In genomic region chr3:51270069-51270817, GRCm38 (mm10) we compare ENCODE assay signal across 12 mouse cellular contexts. TPM values are rescaled to one million over a fixed set of nuclear protein-coding genes. Genes with fewer than 3 reads are reported as not detected.
A peak's percentile ranks its signal among the peaks of the same experiment; 100 is the strongest.
DNase-seq lines count a peak whose midpoint lies in the region; ATAC-seq and TF ChIP-seq lines count a peak whose summit lies in the region.
"Had no signal": no experiment of that assay in that cellular context is flagged by ENCODE, and none has a peak within 500 bp of the region (broad histone marks: within the 10 kb centered on the region; RNA-seq: fewer than 3 reads in every experiment).

No protein-coding gene starts in this region.

- TF ChIP-seq CTCF in intestine, postnatal 0 days (IDR thresholded peaks at IDR 0.05; ENCODE audit: low read depth): no peak
- no peak for TF ChIP-seq CTCF in left cerebral cortex, adult 2 months (IDR thresholded peaks at IDR 0.05)
- no peak for TF ChIP-seq CTCF in cerebellum, adult 2 months (IDR thresholded peaks at IDR 0.05; ENCODE audit: borderline replicate concordance, insufficient read depth, low read depth, low read length)

- no peak for ATAC-seq in intestine, embryonic 14.5 days (replicated peaks; ENCODE audit: low FRiP score, low TSS enrichment, low read depth)
- ATAC-seq in intestine, postnatal 0 days: no peak
- ATAC-seq in limb, embryonic 15.5 days (ENCODE audit: insufficient number of reproducible peaks, low FRiP score, low TSS enrichment, low read depth): no peak
- ATAC-seq in neutrophil, adult 5-6 weeks (ENCODE audit: extremely low read depth, insufficient number of reproducible peaks, low FRiP score, poor library complexity, severe bottlenecking): peak; percentile 56
- ATAC-seq in liver, embryonic 11.5 days (replicated peaks; ENCODE audit: low FRiP score): no peak

- WGBS in intestine, embryonic 14.5 days: 62% methylated on average over 12 of the region's 12 CpGs
- WGBS in intestine, postnatal 0 days: 60% methylated on average over 12 of the region's 12 CpGs
- WGBS in limb, embryonic 15.5 days: 68% methylated on average over 12 of the region's 12 CpGs
- WGBS in liver, embryonic 11.5 days: 77% methylated on average over 12 of the region's 12 CpGs
- 65% methylated on average over 12 of the region's 12 CpGs for WGBS in cerebellum, adult 2 months

- H3K9me3 ChIP-seq in intestine, embryonic 14.5 days (ENCODE audit: control insufficient read depth, low read length): no peaks in the 10 kb centered on the region
- no peaks in the 10 kb centered on the region for H3K9me3 ChIP-seq in intestine, postnatal 0 days (ENCODE audit: control insufficient read depth)
- H3K9me3 ChIP-seq in limb, embryonic 15.5 days: no peaks in the 10 kb centered on the region
- no peaks in the 10 kb centered on the region for H3K9me3 ChIP-seq in liver, embryonic 11.5 days (ENCODE audit: control insufficient read depth, low read length)
- H3K9me3 ChIP-seq: liver, embryonic 13.5 days; neural tube, embryonic 13.5 days had no signal

- DNase-seq in intestine, embryonic 14.5 days (ENCODE audit: low spot score): peak; percentile 45
- peak; percentile 39 for DNase-seq in brain, adult 2 months (ENCODE audit: low read depth, low spot score)
- DNase-seq in liver, embryonic 11.5 days (ENCODE audit: low spot score): no peak
- DNase-seq in left cerebral cortex, adult 2 months (ENCODE audit: extremely low spot score in 1 of 2, low spot score in 2 of 2): no peak
- DNase-seq in cerebellum, adult 2 months: no peak
- DNase-seq: adrenal gland, postnatal 25 days; kidney, postnatal 36 days; liver, embryonic 13.5 days had no signal

- 0 out of 2 replicates have a peak overlapping the region, but pooled peaks have one; percentile 33 for H3K27ac ChIP-seq in intestine, embryonic 14.5 days (ENCODE audit: low read depth)
- H3K27ac ChIP-seq in intestine, postnatal 0 days (ENCODE audit: low read depth, low read length): no peak overlapping the region
- peak overlapping the region; percentile 27; the same call in 1 of the 2 replicates for H3K27ac ChIP-seq in limb, embryonic 15.5 days
- no peak overlapping the region for H3K27ac ChIP-seq in liver, embryonic 11.5 days (ENCODE audit: low read depth, low read length)
- no peak overlapping the region for H3K27ac ChIP-seq in left cerebral cortex, adult 2 months
- H3K27ac ChIP-seq in cerebellum, adult 2 months (ENCODE audit: insufficient read depth, low read length): no peak overlapping the region
- H3K27ac ChIP-seq: liver, embryonic 13.5 days; neural tube, embryonic 13.5 days had no signal

- H3K4me2 ChIP-seq in intestine, embryonic 14.5 days (ENCODE audit: low read length): no peak overlapping the region
- no peak overlapping the region for H3K4me2 ChIP-seq in intestine, postnatal 0 days (replicated peaks; ENCODE audit: low read depth)
- no peak overlapping the region for H3K4me2 ChIP-seq in limb, embryonic 15.5 days
- H3K4me2 ChIP-seq in liver, embryonic 11.5 days: no peak overlapping the region
- H3K4me2 ChIP-seq: liver, embryonic 13.5 days; neural tube, embryonic 13.5 days had no signal

- peaks cover 13% of the 10 kb centered on the region; the same call in 1 of the 2 replicates for H3K36me3 ChIP-seq in intestine, embryonic 14.5 days (ENCODE audit: control insufficient read depth, insufficient read depth, low read length)
- H3K36me3 ChIP-seq in intestine, postnatal 0 days (ENCODE audit: control insufficient read depth, insufficient read depth): 0 out of 2 replicates have a peak, but pooled peaks cover 3% of the 10 kb centered on the region
- peaks cover 8% of the 10 kb centered on the region for H3K36me3 ChIP-seq in limb, embryonic 15.5 days
- peaks cover 5% of the 10 kb centered on the region; the same call in 1 of the 2 replicates for H3K36me3 ChIP-seq in liver, embryonic 11.5 days (ENCODE audit: control insufficient read depth, insufficient read depth, low read length)

- no peak overlapping the region for H3K4me3 ChIP-seq in intestine, embryonic 14.5 days (ENCODE audit: low read depth, low read length)
- H3K4me3 ChIP-seq in intestine, postnatal 0 days (ENCODE audit: low read depth, low read length): no peak overlapping the region
- H3K4me3 ChIP-seq in limb, embryonic 15.5 days: no peak overlapping the region
- no peak overlapping the region for H3K4me3 ChIP-seq in liver, embryonic 11.5 days (ENCODE audit: low read depth, low read length)
- no peak overlapping the region for H3K4me3 ChIP-seq in left cerebral cortex, adult 2 months
- no peak overlapping the region for H3K4me3 ChIP-seq in cerebellum, adult 2 months (replicated peaks; ENCODE audit: insufficient read depth, low read depth, low read length)
- H3K4me3 ChIP-seq: liver, embryonic 13.5 days; neural tube, embryonic 13.5 days had no signal

- no peak overlapping the region for H3K9ac ChIP-seq in intestine, embryonic 14.5 days (ENCODE audit: low read length)
- H3K9ac ChIP-seq in intestine, postnatal 0 days (ENCODE audit: low read depth, low read length): no peak overlapping the region
- no peak overlapping the region for H3K9ac ChIP-seq in limb, embryonic 15.5 days
- H3K9ac ChIP-seq in liver, embryonic 11.5 days (ENCODE audit: low read depth, low read length): no peak overlapping the region
- H3K9ac ChIP-seq: liver, embryonic 13.5 days; neural tube, embryonic 13.5 days had no signal

- intact Hi-C loops in left cerebral cortex, adult 2 months (cut with DNase I): no loop called here

- H3K27me3 ChIP-seq in intestine, embryonic 14.5 days (replicated peaks; ENCODE audit: control insufficient read depth, insufficient read depth, low read length): no peaks in the 10 kb centered on the region
- no peaks in the 10 kb centered on the region for H3K27me3 ChIP-seq in intestine, postnatal 0 days (replicated peaks; ENCODE audit: control insufficient read depth, insufficient read depth, low read length)
- no peaks in the 10 kb centered on the region for H3K27me3 ChIP-seq in limb, embryonic 15.5 days
- no peaks in the 10 kb centered on the region for H3K27me3 ChIP-seq in liver, embryonic 11.5 days (replicated peaks; ENCODE audit: control insufficient read depth, insufficient read depth, low read length)
- H3K27me3 ChIP-seq in cerebellum, adult 2 months (ENCODE audit: control insufficient read depth, insufficient read depth, low read length): no peaks in the 10 kb centered on the region
- H3K27me3 ChIP-seq: liver, embryonic 13.5 days; neural tube, embryonic 13.5 days had no signal

- H3K4me1 ChIP-seq in intestine, embryonic 14.5 days (replicated peaks; ENCODE audit: control insufficient read depth, insufficient read depth, low read length): peaks cover 5% of the 10 kb centered on the region
- H3K4me1 ChIP-seq in intestine, postnatal 0 days (replicated peaks; ENCODE audit: control insufficient read depth, insufficient read depth, low read length): no peaks in the 10 kb centered on the region
- H3K4me1 ChIP-seq in limb, embryonic 15.5 days: peaks cover 10% of the 10 kb centered on the region
- H3K4me1 ChIP-seq in liver, embryonic 11.5 days (replicated peaks; ENCODE audit: control insufficient read depth, insufficient read depth, low read length): peaks cover 4% of the 10 kb centered on the region
- no peaks in the 10 kb centered on the region for H3K4me1 ChIP-seq in cerebellum, adult 2 months (ENCODE audit: control insufficient read depth, insufficient read depth, low read length)

- TF ChIP-seq POLR2A in cerebellum, adult 2 months (IDR thresholded peaks at IDR 0.05; ENCODE audit: borderline replicate concordance, insufficient read depth, low read length): no peak

RNA-seq across cellular contexts. Expression of gene Noct, which starts 46.0 kb away (rescaled TPM):
- polyA plus RNA-seq in intestine, embryonic 14.5 days (2014; fragmentation: Nextera tagmentation; extraction: Ambion mirVana): 7.0 and 7.7 TPM in 2 replicates
- 11.3 and 12.0 TPM in 2 replicates for polyA plus RNA-seq in intestine, postnatal 0 days (2015; fragmentation: Nextera tagmentation; extraction: Ambion mirVana)
- polyA plus RNA-seq in limb, embryonic 15.5 days (2015; fragmentation: Nextera tagmentation; extraction: Ambion mirVana): 7.6 and 8.7 TPM in 2 replicates
- 4.0 and 6.6 TPM in 2 replicates for total RNA-seq in neutrophil, adult 5-6 weeks (2017)
- polyA plus RNA-seq in liver, embryonic 11.5 days (2014; fragmentation: Nextera tagmentation; extraction: Ambion mirVana): 29.0 and 30.7 TPM in 2 replicates
- 10 to 100 TPM; 54.1 to 55.2 TPM for total RNA-seq in left cerebral cortex, adult 2 months (2021)
- polyA plus RNA-seq in cerebellum, adult 2 months (2012; rRNA removed): 27.8 and 31.3 TPM in 2 replicates

Comparison
In these comparisons a context has a peak if more than half of its experiments do, and no peak if none do; other contexts are left out.
1. H3K27ac ChIP-seq: peak in intestine, embryonic 14.5 days (single experiment) and limb, embryonic 15.5 days (single experiment); none in intestine, postnatal 0 days (single experiment), liver, embryonic 11.5 days (single experiment), left cerebral cortex, adult 2 months (single experiment) and cerebellum, adult 2 months (single experiment).
2. DNase-seq: peak in intestine, embryonic 14.5 days (single experiment) and brain, adult 2 months (single experiment); none in liver, embryonic 11.5 days (single experiment), left cerebral cortex, adult 2 months (0 of 2) and cerebellum, adult 2 months (0 of 2).